Mouse (Mus musculus) layer of hippocampus, adult 9-11 months (tissue): Measurements from ENCODE around the gene Rufy3.
A peak's percentile ranks its signal among the peaks of the same experiment; 100 is the strongest.

Experiments
- DNase-seq: peaks from one replicate; pipeline ENCODE4 v3.0.0; 2022

The Rufy3 gene

GRCm38 (mm10) chr5:88629987-88630386 lies 65.1 kb downstream of the Rufy3 start:
- no peak for DNase-seq

GRCm38 (mm10) chr5:88630883-88631282 lies 66.0 kb downstream of the Rufy3 start:
- peak; percentile 75 for DNase-seq

DNA sequence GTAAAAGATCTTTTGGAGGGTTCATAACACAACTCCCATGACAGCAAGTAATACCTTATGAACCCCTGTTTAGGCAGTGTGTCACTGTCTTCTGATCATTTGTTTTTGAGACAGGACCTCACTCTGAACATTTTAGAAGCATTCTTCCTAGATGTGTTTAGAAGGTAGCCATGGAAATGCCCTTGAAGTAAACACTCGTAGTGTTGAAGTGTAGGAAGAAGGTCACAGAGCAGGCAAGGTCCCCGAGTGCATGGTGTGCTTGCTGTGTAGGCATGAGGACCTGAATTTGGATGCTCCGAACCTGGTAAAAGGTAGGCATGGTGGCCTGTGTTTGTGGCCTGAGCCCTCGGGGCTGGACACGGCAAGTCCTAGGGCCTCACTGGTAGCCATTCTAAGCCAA lies 66.7 kb downstream of the Rufy3 start:
- no peak for DNase-seq

DNA sequence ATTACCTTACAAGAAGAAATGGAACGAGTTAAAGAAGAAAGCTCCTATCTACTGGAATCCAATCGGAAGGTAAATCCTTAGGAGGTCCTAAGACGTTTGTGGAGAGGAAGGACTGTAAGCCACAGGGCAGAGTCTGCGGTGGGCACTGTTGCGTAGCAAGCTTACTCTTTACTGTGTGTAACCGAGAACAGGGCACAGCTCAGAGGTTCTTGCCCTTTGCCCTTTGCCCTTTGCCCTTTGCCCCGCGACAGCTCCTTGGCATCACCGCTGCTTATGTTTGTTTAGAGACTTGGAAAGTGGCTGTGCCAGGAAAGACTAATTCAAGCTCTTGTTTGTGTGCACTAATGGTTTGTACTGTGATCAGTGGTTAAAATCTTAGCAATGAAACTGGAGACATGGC lies 67.6 kb downstream of the Rufy3 start:
- no peak for DNase-seq

DNA sequence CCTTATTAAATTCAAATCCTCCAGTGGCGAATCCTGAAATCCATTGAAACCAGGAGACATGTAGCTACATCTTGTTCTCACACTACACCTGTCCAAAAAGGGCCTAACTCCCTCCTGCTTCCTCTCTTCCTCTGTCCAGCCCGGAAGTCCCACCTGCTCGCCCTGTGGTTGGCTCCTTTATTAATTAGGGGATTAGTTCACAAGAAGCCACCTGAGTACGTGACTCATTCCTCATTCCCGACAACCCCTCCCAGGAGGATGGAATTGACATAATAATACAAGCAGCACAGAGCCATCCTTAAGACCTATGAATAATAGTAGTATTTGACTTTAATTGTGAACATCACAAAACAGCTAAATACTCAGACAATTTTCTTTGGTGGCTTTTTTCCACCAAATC lies 69.2 kb downstream of the Rufy3 start:
- no peak for DNase-seq

DNA sequence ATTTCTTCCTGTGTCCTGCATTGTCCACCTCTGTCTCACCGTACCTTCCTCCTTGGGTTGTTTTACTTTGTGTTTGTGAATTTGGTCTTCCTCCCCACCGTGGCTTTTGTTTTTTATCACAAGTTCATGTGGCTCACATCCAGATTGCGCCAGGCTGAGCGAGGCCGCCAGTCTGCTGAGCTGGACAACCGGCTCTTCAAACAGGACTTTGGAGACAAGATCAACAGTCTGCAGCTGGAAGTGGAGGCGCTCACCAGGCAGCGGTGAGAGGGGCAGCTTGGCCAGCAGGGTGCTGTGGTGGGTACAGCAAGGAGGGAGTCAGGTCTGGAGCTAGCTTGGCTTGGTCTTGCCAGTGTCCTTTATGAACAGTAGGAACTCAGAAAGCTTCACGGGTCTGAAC lies 77.9 kb downstream of the Rufy3 start:
- DNase-seq: no peak

GRCm38 (mm10) chr5:88643491-88643890 lies 78.7 kb downstream of the Rufy3 start:
- DNase-seq: no peak

DNA sequence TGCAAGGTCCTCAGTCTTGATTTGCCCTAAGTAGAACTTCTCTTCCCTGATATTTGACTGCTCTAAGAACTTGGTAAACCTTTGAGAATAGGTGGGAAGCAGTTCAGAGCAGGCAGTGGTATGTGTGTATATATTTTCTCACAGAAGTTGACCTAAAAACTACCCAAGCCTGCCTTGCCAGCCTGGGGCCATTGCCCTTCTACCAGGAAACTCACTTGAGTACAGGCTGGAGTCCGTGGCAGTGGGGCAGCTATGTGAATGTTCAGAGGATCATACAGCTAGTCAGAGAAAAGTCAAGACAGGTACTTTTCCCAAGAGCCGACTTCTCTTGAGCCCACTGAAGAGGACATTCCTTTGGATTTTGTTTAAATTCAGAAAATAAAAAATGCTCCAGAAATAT lies 80.1 kb downstream of the Rufy3 start:
- DNase-seq: no peak

DNA sequence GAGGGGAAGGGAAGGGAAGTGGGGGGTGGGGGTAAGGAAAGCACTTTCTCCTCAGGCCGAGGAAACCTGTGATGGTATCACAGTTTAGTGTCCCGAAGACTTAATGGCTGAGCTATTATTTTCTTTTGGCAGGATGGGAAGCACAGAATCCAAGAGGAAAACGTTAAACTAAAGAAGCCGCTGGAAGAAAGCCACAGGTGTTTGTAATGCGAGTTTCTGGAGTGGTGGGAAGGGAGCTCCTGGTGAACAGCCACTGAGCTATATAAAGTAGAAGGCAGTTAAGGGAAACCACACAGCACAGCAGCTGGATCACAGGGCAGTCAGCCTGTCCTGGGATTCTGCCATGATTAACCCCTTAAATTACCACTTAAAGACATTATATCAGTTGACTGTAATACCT lies 80.6 kb downstream of the Rufy3 start:
- DNase-seq: no peak

- no peak for DNase-seq
These were observed 84.7 kb downstream of the Rufy3 start for GRCm38 (mm10) chr5:88649250-88650173.

GRCm38 (mm10) chr5:88652589-88652988 lies 87.7 kb downstream of the Rufy3 start:
- DNase-seq: no peak

- DNase-seq: no peak
These were observed 93.0 kb downstream of the Rufy3 start for GRCm38 (mm10) chr5:88657868-88658267.

DNA sequence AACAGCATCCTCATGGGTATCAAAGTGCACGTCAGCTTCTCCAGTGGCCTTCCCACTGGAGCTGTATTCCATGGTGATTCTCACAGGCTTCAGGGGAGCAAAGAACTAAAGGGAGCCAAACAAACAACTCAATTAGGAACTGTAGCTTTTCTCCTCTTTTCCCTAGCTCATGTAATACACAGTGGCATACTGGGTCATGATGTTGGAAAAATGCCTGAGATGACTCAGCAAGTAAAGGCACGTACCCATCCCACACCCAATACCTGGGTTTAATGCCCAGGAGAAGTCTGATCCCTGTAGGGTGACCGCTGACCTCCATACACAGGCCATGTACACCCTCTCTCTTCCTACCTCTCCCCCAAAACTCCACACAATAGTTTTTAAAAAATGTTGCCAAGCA lies 98.3 kb downstream of the Rufy3 start:
- no peak for DNase-seq

GRCm38 (mm10) chr5:88663875-88664274 lies 99.0 kb downstream of the Rufy3 start:
- no peak for DNase-seq

DNA sequence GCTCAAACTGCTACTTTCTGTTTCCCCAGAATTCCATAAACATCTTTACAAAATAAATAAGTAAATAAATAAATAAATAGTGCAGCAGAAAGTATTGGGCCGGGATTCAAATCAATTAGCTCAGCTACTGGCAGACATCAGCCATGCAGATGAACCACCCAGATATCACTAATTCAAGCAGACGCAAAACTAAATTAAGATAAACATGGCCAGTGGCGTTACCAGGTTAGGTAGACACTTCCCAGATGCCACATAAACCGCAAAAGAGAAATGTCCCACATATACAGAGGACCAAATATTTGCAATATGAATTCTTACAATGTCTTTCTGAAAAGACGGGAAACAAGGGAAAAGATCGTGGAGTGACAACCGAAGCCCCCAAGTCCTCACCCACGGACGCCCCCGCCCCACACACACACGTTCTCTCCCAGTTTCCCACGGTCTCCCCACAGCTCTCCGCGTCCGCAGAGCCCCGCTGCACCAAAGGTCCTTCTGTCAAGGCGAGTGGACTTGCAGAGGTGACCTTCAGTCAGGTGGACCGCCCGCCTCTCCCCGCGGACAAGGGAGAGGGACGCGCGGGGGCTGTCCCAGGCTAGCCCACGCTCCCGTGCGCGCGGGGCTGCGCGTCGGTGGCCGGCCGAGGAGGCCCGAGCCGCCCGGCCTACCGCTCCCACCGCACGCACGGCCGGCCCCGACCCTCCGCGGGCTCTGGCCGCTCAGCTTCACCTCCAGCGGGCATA lies 110.0 kb downstream of the Rufy3 start:
- DNase-seq: no peak

DNA sequence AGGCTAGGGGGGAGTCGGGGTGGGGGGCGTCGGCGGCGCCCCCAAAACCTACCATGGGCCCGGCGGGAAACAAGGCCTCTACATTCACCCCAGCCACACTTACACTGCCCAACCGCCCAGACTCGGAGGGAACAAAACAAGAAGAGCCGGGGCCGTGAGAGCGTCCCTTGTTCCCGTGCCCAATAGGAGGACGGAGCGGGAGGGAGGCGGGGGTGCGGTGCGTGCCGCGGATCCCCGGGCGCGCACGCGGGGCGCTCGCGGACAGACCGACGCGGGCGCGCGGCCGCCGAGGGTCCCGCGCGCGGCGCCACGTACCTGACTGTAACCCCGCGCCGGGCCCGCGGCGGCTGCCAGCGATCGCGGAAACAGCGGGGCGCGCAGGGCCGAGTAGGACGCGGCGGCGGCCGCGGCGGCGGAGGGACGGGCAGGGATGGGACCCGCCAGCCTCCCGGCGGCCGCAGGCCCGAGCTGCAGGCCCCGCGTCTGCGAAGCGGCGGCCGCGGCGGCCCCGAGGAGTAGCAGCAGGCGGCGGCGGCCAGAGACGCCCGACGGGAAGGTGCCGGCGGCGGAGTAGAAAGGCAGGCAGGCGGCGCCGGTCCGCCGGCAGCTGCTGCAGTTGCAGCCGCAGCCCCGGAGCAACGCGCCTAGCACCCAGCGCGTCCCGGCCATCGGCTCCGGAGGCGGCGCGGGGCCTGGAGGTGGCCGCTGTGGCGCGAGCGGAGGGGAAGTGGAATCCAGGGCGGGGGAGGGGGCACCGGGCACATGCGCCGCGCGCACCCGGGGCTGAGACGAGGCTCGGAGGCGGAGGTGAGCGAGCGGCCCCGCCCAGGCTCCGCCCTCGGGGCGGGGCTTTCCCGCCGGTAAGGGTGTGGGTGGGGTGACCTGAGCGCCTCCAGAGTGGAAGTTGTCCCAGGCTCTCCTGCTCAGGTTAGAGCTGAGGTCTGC lies 110.9 kb downstream of the Rufy3 start, which contains the start of gene Grsf1:
Gene Grsf1 (minus strand): TSS at position 729 of the 945 bp plus-strand sequence.
- DNase-seq: peak; percentile 90

DNA sequence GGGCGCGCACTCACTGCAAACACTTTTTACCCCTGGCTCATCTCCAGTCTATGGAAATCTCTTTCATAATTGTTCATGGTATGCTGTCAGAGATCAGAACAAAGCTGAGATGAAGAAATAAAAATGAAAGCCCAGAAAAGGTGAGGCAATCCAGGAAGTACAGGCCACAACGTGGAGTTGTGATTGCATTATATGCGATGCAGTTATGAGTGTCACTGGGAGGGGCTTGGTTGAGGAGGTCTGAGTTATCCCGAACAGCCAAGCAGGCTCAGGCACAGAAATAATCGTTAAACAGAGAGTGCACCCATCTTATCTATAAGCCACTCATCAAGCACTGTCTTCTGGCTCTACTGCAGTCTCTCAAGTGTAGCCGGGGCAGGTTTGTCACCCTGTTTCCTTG lies 114.1 kb downstream of the Rufy3 start:
- DNase-seq: no peak

- no peak for DNase-seq
These were observed 114.5 kb downstream of the Rufy3 start for GRCm38 (mm10) chr5:88679341-88679740.

DNA sequence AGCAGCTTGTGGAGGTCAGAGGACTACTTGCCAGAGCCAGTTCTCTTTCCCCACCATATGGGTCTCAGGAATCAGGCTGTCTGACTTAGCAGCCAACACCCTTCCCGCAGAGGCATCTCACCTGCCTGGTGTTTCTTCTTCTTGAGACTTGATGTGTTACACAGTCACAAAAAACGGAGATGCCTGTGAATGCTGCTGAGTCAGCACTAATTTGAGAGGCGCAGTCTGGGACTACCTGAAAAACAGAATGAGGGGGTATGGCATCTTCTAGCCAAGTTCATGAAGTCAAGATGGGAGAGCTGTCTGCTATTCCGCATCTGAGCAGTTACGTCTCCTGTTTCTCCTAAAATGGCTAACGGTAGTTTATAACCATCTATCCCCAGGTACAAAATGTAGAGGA lies 115.7 kb downstream of the Rufy3 start:
- DNase-seq: no peak

GRCm38 (mm10) chr5:88683706-88684105 lies 118.9 kb downstream of the Rufy3 start:
- DNase-seq: no peak

DNA sequence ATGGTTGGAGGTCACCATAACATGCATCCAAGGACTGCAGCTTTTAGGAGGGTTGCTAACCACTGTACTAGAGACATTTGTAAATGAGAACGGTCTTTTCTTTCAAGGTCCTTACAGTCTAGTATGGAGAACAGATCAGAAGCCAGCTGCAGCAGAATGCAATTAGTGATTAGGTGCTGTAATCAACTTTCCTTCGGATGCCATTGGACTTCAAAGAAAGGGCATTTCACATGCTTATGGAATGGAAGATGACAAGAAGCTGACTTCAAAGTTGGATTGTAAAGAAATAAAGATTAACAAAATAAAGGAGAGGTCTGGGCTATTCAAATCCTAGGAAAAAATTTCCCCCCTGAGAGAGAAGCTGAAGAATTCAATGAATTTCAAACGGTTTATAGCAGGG lies 119.4 kb downstream of the Rufy3 start:
- no peak for DNase-seq

DNA sequence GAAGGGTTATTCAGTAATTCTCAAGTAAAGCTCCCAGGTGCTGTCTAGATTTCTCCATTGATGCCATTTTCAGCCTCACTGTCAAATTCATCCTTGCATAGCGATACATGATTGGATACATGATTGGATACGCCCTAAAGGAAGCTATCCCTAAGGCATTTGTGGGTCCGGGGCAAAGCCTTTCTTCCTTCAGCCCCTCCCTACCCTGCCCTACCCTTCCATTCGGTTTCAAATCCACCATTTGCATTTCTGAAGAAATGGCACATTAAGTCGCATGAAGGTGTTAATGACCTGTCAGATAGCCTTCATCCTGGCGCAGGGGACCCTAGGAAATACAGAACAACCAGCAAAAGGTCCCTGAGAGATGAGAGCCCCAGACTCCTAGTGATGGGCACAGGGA lies 120.5 kb downstream of the Rufy3 start:
- no peak for DNase-seq

DNA sequence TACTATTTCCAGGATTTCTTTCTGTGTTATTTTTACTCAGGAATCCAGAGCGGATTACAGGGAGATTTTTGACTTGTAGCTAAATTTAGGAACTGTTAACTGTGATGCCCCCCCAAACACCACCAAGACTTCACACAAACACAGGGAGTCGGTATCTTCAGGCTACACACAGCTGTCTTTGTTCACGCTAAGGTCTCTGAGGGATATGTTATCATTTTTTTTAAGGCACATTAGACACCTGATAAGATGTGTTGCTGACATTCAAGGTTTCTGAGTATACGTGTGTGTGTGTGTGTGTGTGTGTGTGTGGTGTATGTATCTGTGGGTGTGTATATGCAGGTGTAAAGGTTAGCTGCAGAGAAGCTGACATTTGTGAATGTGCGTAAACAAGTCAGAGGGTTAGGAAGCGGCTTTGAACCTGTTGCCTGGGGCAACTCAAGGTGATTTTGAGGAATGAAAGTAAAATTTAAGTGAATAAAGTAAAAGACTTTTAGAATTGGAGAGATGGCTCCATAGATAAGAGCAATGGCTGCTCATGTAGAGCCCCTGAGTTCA lies 121.0 kb downstream of the Rufy3 start:
- no peak for DNase-seq
